Mouse (Mus musculus) megakaryocyte, embryonic 14.5 days (primary cell): Measurements from ENCODE around the gene Rgs21.

Source experiments
- FLI1 ChIP-seq: IDR thresholded peaks from 2 replicates; pipeline ENCODE4 v1.6.1; 2012; ENCODE audit warnings: low read length, inconsistent platforms, mixed read lengths
- GATA1 ChIP-seq: IDR thresholded peaks from 3 replicates; pipeline ENCODE4 v1.6.1; 2012; ENCODE audit warnings: mixed read lengths, low read length, inconsistent platforms, borderline replicate concordance

DNA sequence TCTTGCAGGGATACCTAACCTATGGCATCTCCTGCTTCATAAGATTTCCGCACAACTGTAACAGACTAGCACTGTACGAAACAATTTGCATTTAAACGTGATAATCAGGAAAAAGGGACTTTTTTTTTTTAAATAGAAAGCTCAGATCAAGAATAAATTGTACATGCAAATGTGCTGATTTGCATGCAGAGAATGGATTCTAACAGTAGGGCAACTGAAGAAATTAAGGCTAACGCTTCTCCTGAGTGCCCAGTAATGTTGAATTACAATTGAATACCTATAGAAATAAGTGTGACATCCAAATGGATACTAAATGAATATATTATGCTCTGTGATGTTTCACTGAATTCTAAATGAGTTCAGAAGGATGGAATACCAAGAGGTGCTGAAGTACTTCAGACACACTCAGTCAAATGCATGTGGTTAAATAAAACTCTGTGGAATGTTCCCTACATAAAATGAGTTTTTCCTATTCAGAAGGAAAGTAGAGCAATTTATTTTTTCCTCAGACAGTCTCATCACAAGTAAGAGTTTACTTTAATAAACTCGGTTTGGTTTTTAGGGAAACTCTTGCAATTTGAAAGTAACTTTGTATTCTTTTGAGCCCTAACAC is 79.1 kb downstream of the Rgs21 start:
- TF ChIP-seq GATA1 (no peak), FLI1 (no peak)
